Mouse (Mus musculus) lung, postnatal 10 days (tissue): ENCODE results near the gene Kif27.

Experiments used
- DNase-seq: peaks from one replicate; pipeline ENCODE4 v3.0.0; 2021

The Kif27 gene

GRCm38 (mm10) chr13:58364353-58365175 lies 5.6 kb upstream of the Kif27 start:
- DNase-seq = no peak

DNA sequence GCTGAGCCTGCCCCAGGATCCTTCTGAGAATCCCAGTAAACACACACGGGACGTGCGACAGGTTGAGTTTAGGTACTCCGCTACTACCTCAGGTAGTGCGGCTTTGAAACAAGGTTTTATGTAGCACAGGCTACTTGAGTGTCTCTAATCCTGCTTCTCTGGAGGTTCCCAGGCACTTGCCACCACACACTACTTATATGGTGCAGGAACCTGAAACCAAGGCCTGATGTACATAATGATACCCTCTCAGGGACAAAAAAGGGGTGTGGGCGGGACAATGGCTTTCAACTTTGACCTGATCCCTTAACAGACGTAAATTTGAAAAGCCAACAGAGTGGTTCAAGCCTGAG lies 357 bp upstream of the Kif27 start:
- DNase-seq = no peak

DNA sequence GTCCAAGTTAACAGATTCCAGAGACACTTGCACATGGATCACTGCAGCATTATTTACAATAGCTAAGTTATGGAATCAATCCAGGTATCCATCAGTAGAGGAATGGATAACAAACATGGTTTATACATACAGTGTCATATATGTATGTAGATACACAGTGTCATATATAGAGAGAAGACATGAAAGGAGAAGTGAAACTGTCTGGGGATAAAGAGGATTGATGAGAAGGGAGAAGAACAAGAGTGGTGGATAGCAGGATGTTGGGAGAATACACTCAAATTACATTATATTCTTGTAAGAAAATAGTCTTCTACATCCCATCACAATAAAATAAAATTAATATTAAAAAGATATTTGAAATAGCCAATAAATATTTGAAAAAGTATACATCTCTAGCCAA lies 5.9 kb downstream of the Kif27 start:
- no peak for DNase-seq

GRCm38 (mm10) chr13:58350606-58351005 lies 8.3 kb downstream of the Kif27 start:
- no peak for DNase-seq

- DNase-seq = no peak
Measured at GRCm38 (mm10) chr13:58344505-58344904, 14.4 kb downstream of the Kif27 start.

DNA sequence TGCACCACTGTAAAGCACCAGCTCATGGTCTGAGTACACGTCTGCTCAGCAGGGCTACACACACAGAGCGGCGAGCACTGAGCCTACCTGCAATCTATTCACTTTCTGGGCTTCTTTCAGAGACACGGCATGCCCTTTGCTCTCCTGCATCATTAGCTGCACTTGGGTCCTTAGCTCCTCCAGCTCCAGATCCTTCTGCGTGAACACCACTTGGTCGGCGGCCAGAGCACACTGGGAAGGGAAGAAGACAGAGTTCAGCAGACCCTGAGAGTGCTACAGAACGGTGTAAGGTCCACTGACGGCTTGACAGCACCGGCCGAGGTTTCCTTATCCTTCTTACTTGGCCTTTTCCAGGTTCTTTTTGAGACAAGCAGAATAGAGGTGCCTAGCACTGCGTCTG lies 21.5 kb downstream of the Kif27 start:
- no peak for DNase-seq

DNA sequence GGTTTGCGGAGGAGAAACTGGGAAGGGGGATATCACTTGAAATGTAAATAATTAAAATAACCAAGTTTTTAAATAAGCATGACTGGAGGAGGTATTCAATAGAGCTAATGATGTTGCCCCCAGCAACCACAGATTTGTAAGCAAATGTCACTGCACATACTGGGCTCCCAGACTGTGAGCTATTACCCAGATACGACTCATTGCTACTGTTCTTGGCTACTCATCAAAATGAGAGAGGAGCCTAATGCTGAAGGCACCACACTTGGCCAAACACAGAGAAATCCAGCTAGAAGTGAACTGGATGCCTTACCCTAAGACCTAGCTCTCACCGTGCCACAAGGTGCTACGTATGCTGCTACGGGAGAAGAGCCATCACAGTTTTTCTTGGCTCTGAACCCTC lies 24.8 kb downstream of the Kif27 start:
- no peak for DNase-seq

- DNase-seq = no peak
Measured at GRCm38 (mm10) chr13:58317768-58318167, 41.2 kb downstream of the Kif27 start.

- peak; percentile 8 for DNase-seq
Measured at GRCm38 (mm10) chr13:58314991-58315390, 43.9 kb downstream of the Kif27 start.

DNA sequence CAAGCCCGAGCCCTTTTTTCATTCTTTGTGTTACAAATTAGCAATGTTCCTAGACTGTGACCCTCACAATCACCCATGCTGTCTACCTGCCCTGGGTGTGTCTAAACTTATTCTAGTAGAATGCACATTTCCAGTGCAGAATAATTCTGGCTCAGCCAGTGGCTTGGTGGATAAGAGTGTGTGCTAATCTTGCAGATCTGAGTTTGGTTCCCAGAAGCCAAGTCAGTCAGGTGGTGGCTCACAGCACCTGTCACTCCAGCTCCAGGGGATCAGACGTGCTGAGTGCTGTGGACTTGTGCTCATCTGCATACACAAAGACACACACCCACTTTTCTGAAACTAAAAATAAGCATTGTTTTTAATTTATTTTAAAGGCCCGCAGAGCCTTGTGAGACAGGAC lies 45.2 kb downstream of the Kif27 start:
- DNase-seq = no peak

DNA sequence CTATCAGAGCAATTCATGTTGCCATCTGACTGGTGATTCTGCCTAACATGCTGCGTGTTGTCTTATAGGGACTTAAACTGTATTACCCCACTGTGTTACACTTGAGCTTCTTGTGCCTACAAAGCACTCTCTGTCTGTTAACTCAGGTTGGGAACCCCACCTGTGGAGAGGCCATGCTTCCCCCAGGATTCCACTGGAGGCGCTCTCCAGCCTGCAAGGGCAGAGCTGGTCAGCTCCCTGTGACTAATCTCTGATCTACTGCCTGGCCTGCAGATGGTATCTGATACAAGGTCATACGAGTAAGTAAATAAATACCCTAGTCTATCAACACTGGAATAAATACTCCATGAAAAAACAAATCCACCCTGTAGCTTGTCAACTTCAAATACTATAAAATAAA lies 47.6 kb downstream of the Kif27 start:
- peak; percentile 8 for DNase-seq

GRCm38 (mm10) chr13:58309499-58309898 lies 49.4 kb downstream of the Kif27 start:
- no peak for DNase-seq

DNA sequence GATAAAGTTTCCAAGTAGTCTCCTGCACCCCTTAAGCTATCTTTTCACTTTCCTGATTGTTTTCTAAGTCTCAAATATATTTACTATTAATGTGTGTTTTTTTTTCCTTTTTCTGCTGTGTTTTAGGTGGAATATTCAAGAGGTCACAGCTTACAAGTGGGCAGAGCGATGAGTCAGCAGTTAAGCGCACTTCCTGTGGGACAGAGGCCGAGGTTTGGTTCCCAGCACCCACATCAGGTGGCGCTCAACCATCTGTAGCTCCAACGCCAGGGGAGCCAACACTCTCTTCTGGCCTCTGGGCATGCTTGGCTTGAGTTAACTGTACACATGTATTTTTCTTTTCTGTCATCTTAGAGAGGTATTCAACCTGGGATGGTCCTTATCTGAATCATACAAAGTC lies 51.5 kb downstream of the Kif27 start:
- no peak for DNase-seq

GRCm38 (mm10) chr13:58305230-58305629 lies 53.7 kb downstream of the Kif27 start:
- DNase-seq = no peak

DNA sequence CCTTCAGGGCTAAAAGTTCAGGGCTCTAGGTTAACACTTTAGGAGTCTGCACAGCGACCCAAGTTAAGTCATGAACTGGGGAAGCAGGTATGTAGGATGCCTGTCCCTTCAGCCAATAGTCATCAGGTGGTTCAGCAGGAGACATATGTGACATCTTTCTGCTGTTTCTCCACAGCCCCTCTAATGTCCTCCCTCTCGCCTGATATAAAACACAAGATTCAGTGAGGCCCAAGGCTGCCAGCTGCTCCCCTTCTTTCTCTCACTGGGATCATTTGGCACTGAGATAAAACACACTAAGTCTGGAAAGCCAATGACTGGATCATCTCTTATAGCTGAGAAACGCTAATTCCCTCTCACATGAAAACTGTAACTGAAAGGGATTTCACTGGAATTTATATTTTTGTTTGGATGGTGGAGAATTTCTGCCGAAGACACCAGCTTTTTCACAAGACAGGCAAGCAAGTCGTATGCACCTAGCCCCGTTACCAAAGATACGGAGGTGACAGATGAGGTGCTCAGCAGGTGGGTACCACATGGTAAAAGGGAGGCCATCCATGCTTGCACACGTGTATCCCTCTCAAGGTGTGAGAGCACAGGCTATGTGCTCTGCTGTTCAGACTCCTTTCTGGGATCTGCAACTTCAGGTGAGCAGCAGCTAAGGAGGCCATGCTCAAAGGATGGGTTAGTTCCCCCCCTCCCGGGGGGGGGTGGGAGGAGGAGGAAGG lies 56.3 kb downstream of the Kif27 start:
- DNase-seq = no peak

- no peak for DNase-seq
Measured at GRCm38 (mm10) chr13:58301961-58302360, 57.0 kb downstream of the Kif27 start.

DNA sequence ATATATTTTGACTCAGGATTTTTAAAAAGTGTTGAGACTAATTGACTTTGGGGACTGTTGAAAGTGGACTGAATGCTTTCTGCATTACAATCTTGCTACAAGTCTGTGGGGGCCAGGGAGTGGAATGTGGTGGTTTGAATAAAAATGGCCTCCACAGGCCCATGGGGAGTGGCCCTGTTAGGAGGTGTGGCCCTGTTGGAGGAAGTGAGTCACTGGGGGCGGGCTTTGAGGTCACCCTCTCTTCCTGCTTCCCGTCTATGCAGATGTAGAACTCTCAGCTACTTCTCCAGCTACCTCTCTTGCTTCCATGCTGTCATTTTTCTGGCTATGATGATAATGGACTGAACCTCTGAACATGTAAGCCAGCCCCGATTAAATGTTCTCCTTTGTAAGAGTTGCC lies 60.2 kb downstream of the Kif27 start:
- DNase-seq = no peak

GRCm38 (mm10) chr13:58295582-58295981 lies 63.3 kb downstream of the Kif27 start:
- no peak for DNase-seq

DNA sequence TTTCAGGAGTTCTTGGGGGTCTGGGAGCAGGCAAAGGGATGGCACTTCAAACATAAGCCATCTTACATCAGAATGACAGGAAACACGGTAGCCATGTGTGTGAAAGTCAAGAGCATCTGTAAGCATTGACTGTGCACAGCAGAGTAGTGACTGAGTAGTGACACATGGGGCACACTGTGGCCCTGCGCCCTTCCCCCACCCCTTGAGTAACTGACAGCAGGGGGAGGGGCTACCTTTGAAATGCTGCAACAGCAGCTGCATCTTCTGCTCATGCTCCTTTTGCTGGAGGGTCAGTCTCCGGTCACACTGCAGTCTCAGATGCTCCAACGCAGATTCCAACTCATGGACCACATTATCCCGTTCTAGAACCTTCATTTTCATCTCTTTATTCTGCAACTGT lies 66.1 kb downstream of the Kif27 start:
- no peak for DNase-seq

DNA sequence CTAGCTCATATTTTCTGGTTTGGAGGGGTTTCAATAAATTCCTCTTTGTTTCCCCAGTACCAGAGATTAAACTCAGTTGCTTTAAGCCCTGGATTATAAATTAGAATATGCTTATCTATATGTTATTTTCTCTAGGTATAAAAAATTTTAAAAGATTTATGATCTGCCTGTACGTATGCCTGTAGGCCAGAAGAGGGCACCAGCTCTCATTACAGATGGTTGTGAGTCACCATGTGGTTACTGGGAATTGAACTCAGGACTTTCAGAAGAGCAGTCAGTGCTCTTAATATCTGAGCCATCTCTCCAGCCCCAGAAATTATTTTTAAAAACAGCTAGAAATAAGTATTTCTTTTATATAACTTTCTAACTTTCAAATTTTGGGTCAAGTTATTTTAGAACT lies 69.6 kb downstream of the Kif27 start:
- DNase-seq = no peak

DNA sequence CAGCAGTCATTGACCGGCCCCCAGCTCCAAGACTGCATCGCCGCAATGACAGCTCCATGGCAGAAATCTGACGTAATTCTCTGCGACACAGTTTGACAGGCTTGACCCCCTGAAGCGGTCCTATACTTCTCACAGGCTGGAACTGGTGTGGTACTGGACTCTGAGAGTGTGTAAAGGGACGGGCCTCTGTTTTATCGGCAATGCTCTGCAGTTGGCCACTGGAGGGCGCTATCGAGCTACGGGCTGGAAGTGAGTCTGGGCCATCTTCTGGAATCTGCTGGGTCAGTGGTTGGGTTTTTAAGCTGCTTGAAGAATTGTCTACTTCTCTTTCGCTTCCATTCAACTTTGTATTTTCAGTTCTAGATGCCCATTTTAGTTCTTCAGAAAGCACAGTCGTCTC lies 71.1 kb downstream of the Kif27 start:
- DNase-seq = peak; percentile 91

DNA sequence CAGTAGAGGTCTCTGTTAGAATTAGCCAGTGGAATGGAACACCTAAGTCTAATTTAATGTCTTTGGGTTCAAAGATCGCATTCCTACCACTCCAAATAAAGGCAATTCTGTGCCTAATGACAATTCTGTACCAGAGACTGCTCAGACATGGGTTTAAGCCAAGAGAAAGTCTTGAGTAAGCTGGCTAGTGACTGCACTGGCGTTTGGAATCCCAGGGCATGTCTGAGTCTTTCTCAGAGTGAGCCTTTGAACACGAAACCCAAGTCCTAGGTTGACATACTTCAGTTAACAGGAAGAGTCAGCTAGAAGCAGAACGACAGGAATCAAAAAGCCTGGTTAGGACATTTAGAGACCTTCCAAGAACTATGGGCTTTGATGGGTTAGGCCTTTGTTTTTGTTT lies 75.5 kb downstream of the Kif27 start:
- no peak for DNase-seq

DNA sequence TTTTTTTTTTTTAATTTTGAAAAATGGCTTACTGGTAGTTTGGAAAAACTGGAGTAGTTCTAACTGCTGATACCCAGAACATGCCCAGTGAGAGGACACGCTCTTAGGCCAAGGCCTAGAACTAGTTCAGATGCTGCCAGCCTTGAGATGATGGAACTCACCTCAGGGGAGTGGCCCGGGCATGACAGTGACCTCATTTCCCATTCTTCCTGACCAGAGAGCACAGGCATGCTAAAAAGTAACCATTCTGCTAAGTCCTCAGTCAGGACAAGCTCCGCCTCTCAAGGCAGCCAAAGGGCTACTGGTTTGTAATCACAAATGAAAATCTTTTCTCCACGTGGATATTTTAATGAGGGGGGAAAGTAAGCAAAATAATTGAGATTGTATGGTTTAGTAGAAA lies 77.0 kb downstream of the Kif27 start:
- no peak for DNase-seq

DNA sequence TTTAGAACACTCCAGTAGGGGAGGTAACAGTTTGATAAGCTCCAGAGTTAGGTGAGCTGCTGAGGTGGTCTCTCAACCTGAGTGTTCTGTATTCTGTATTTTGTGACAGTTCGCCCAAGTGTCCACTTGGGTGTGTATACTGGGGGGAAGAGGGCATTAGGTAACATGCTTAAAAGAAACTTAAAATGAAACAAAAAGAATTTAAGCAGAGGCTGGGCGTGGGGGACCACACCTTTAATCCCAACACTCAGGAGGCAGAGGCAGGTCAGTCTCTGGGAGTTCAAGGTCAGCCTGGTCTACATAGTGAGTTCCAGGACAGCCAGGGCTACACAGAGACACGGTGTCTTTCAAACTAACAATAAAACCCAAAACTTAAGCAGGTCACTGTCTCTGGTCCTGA lies 78.4 kb downstream of the Kif27 start:
- DNase-seq = no peak

- DNase-seq = no peak
Measured at GRCm38 (mm10) chr13:58276256-58276655, 82.7 kb downstream of the Kif27 start.
